18 mouse cellular contexts compared by ENCODE assay signal in genomic region chr4:92827405-92827804, GRCm38 (mm10).
"Had no signal": no experiment of that assay in that cellular context is flagged by ENCODE, and none has a peak within 500 bp of the region (broad histone marks: within the 10 kb centered on the region; RNA-seq: fewer than 3 reads in every experiment).

No protein-coding gene starts in this region.

- H3K9me3 ChIP-seq: lung, embryonic 15.5 days; megakaryocyte, embryonic 14.5 days; midbrain, embryonic 13.5 days; midbrain, embryonic 15.5 days; neural tube, embryonic 12.5 days; stomach, embryonic 15.5 days had no signal

- H3K9ac ChIP-seq: liver, postnatal 0 days; lung, embryonic 15.5 days; midbrain, embryonic 13.5 days; midbrain, embryonic 15.5 days; neural tube, embryonic 12.5 days; stomach, embryonic 15.5 days had no signal

- H3K27me3 ChIP-seq: lung, embryonic 15.5 days; megakaryocyte, embryonic 14.5 days; midbrain, embryonic 13.5 days; midbrain, embryonic 15.5 days; neural tube, embryonic 12.5 days; stomach, embryonic 15.5 days had no signal

- H3K36me3 ChIP-seq: lung, embryonic 15.5 days; midbrain, embryonic 13.5 days; midbrain, embryonic 15.5 days; neural tube, embryonic 12.5 days; stomach, embryonic 15.5 days had no signal

- H3K4me3 ChIP-seq: lung, embryonic 15.5 days; megakaryocyte, embryonic 14.5 days; midbrain, embryonic 13.5 days; midbrain, embryonic 15.5 days; neural tube, embryonic 12.5 days; stomach, embryonic 15.5 days had no signal

- ATAC-seq: liver, postnatal 0 days; lung, postnatal 0 days; midbrain, embryonic 13.5 days; midbrain, embryonic 15.5 days had no signal

- H3K4me2 ChIP-seq: lung, embryonic 15.5 days; midbrain, embryonic 11.5 days; midbrain, embryonic 13.5 days; midbrain, embryonic 15.5 days; neural tube, embryonic 12.5 days; stomach, embryonic 15.5 days had no signal

- H3K27ac ChIP-seq: lung, embryonic 15.5 days; macrophage; midbrain, embryonic 13.5 days; midbrain, embryonic 15.5 days; neural tube, embryonic 12.5 days; stomach, embryonic 15.5 days; stomach, postnatal 0 days had no signal

- H3K4me1 ChIP-seq: lung, embryonic 15.5 days; megakaryocyte, embryonic 14.5 days; midbrain, embryonic 15.5 days; neural tube, embryonic 12.5 days; stomach, embryonic 15.5 days had no signal

- DNase-seq: liver, postnatal 0 days; lung, adult 2 months; lung, postnatal 14 days; lung, postnatal 36 days; right cerebral cortex, postnatal 14 days; thymus, adult 2 months; thymus, postnatal 14 days; thymus, postnatal 36 days had no signal
